Mouse (Mus musculus) lung, postnatal 36 days (tissue): ENCODE results near the gene Sez6l.
"Not testable (repeated sequence)": the region's sequence is repeated elsewhere in the genome, so short reads cannot be mapped to it uniquely, and the experiment has no call there.

Source experiments
- DNase-seq: peaks from one replicate; pipeline ENCODE4 v3.0.0; 2022; ENCODE audit warnings: mixed read lengths

Sez6l gene

DNA sequence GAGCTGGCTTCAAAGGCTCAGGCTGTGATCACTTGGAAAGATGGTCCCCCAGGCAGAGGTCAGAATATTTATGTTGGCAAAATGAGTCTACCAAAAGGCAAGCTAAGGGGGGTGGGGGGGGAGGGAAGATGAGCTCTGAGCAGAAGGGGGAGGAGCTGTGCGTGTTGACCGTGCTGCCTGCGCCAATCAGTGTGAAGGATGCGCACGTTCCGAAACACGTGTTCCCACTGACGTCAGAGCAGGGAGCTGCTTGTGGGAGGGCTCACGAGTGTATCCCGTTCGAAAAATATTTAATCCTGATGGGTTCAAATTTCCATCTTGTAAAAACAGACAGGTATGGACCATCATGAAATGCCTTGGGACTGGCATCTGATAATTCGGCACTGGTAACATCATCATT, 157.4 kb downstream of the Sez6l start:
- DNase-seq = no peak

DNA sequence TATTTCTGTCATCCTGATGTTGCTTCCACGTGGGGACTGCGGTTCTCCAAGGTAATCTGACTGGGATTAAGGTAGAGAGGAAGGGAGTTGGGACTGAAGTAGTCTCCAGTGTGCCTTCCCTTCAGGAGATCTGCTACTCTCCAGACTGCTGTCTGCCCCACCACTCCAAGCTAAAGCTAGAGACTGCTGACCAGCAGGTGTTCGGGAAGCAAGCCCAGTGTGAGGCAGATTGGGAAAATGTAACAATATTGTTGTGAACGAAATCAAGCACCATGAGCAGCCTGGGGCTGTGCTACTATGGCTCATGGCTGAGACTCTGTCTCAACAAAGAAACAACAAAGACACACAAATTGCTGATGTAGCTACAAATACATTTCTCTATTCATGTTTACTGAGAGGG, 159.0 kb downstream of the Sez6l start:
- no peak for DNase-seq

GRCm38 (mm10) chr5:112416673-112417072, 160.3 kb downstream of the Sez6l start:
- no peak for DNase-seq

DNA sequence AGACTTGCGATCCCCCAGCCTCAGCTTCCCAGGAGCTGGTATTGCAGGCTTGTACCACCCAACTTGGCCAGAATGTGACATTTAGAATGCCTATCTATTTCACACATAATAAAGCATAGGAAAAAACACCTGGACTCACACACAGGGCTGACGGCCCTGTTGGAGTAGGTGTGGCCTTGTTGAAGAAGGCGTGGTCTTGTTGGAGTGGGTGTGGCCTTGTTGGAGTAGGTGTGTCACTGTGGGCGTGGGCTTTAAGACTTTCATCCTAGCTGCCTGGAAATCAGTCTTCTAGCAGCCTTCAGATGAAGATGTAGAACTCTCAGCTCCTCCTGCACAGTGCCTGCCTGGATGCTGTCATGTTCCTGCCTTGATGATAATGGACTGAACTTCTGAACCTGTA, 164.2 kb downstream of the Sez6l start:
- not testable (repeated sequence) for DNase-seq

- no peak for DNase-seq
These were observed 165.3 kb downstream of the Sez6l start for GRCm38 (mm10) chr5:112411514-112412335.

GRCm38 (mm10) chr5:112411072-112411471, 165.9 kb downstream of the Sez6l start:
- no peak for DNase-seq

DNA sequence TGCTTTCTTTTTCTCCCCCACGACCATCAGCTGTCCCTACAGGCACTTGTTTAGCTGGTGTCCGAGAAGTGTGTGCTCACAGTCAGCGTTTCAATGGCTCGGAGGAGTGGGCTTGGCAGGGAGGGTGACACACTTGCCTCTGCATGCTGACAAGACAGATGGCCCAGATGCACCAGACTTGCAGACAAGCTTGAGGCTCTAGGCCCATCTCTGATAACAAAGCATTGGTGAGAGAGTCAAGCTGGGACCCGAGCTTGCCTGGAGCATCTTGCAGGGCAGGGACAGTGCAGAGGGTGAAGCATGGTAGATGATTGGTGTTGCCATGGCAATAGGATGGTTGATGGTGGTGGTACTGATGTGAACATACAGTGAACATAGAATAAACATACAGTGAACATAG, 167.7 kb downstream of the Sez6l start:
- no peak for DNase-seq

DNA sequence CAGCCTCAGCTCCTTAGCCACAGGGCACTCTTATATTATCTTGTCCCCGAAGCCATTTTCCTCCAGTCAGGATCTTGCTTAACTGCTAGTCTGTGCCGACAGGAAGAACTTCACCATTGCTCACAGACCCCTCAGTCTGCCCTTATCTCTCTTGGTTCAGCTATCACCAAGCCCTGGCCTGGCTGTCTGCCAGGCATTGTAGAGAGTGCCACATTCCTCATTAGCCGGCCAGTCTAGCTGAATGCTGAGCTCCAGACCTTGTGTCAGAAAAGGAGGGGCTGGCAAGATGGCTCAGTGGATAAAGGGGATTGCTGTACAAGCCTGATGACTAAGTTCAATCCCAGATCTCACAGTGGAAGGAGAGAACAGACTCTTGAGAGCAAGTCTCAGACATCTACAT, 171.0 kb downstream of the Sez6l start:
- DNase-seq = no peak

- DNase-seq = no peak
These were observed 174.5 kb downstream of the Sez6l start for GRCm38 (mm10) chr5:112402437-112402836.

DNA sequence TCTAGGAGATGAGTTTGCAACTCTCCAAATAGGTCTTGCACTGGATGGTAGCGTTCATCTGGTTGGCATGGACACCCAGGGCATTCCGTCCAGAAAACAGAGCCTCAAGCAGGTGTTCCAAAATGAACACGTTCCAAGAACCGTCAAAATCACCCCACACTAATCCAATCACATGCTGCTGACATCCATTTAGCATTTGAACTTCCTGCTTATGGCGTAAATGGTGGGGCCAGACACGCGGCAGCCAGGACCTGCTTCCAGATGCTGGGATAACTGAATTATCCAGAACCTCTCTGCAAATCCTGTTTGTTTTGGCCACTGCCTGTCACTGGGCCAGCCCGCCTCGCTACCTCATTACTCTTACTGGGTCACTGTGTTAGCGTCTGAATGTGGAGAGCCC, 177.7 kb downstream of the Sez6l start:
- DNase-seq = no peak

GRCm38 (mm10) chr5:112396066-112396465, 180.9 kb downstream of the Sez6l start:
- no peak for DNase-seq

DNA sequence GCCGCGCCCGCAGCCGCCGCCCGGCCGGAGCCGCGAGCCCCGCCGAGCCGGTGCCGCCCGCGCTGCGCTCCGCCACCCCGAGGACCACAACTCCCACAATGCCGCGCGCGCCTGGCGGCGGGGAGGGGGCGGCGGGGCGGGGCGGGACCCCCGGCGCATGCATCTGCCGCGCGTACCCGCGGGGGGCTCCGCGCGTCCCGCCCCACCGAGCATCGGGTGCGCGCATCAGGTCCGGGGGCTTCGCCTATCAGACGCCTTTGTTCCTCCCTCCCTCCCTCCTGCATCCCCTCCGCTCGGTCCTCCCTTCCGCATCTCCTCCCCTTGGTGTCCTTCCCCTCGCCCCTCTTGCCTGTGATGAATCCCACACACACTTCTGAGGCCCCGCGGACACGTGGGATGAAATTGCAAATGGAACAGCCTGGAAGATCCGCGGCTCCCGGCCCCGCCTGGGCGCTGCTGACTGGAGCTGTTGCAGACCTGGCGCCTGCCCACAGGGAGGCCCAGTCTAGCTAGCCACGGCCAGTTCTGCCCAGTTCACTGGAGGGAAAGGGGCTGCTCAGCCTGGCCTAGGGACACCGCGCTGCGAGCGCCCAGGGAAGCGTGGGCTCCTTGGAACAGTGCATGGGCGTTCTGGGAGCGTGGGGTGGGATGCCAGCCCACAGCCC, 182.1 kb downstream of the Sez6l start, which contains the start of gene Asphd2:
TSS of gene Asphd2 (minus strand) at position 88 of the 665 bp plus-strand sequence.
- DNase-seq = no peak

DNA sequence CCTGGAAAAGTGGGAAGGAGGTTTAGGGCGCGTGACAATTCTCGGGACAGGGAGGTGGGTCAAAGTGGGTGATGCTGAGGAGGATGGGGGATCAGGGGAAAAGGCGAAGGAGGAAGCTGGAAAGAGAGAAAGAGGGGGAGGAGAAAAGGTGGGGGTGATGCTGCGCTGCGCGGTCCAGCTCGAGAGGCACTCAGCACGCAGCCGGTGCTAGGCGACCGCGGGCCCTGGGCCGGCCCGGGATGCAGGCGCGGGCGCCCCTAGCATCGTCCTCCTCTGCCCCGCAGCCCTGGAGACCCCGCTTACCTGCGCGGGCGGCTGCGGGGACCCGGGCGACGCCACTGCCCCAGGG, 182.6 kb downstream of the Sez6l start:
- DNase-seq = no peak

GRCm38 (mm10) chr5:112393741-112394414, 183.1 kb downstream of the Sez6l start:
- no peak for DNase-seq

GRCm38 (mm10) chr5:112391676-112392323, 185.2 kb downstream of the Sez6l start:
- no peak for DNase-seq

- no peak for DNase-seq
These were observed 186.0 kb downstream of the Sez6l start for GRCm38 (mm10) chr5:112391002-112391401.

DNA sequence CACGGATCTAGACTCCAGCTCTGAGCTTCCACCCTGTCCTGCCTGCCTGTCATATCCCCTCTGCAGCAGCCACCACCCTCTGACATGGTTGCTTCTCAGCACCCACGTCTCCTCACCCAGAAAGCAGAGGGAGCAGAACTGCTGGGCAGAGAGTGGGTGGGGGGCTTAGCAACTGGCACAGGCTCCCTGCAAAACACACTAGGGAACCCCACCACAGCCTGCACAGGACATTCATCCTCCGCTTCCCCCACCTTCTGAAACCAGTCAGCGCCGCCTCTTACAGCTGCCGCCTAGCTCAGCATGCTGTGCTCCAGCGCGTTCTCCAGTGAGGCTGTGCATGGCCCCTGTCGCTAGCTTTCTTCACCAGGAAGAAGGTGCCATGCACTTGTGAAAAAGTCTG, 187.6 kb downstream of the Sez6l start:
- no peak for DNase-seq

- DNase-seq = no peak
These were observed 191.0 kb downstream of the Sez6l start for GRCm38 (mm10) chr5:112385973-112386372.

GRCm38 (mm10) chr5:112384805-112385472, 192.0 kb downstream of the Sez6l start:
- DNase-seq = no peak

GRCm38 (mm10) chr5:112382641-112383330, 194.2 kb downstream of the Sez6l start:
- peak; percentile 50 for DNase-seq

DNA sequence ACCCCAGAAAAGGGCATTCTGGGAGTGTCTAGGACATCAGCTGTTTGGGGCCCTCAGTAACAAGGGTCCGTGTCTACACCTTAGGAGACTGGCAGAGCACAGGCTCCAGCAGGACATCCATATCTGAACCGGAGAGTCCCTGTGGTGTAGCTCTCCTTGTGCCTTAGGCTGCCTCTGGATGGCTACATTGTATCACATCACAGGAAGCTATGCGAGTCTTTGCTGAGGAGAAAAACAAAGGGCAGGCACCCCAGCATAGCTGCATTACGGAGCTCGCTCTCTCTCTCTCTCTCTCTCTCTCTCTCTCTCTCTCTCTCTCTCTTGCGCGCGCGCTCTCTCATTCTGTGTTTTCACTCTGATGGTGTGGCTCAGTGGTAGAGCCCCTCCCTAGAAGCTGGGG, 194.9 kb downstream of the Sez6l start:
- no peak for DNase-seq

GRCm38 (mm10) chr5:112381154-112381553, 195.8 kb downstream of the Sez6l start:
- DNase-seq = no peak
